Mouse (Mus musculus) G1E-ER4 (cell line): ENCODE measurements around the gene Neurl1a. TPM values are rescaled to one million over a fixed set of nuclear protein-coding genes. Genes with fewer than 3 reads are reported as not detected.

Source experiments
- GATA1 ChIP-seq: IDR thresholded peaks from one replicate; pipeline ENCODE4 v1.8.0; 2012; ENCODE audit warnings: low read length, inconsistent platforms
- polyA plus RNA-seq: library from polyadenylated mRNA; stranded (reverse); fragments of >175 nt; gene quantifications from 2 replicates; pipeline ENCODE4 v1.2.3, GENCODE M21; 2012

Gene Neurl1a
- polyA plus RNA-seq, 1 experiment: not detected

DNA sequence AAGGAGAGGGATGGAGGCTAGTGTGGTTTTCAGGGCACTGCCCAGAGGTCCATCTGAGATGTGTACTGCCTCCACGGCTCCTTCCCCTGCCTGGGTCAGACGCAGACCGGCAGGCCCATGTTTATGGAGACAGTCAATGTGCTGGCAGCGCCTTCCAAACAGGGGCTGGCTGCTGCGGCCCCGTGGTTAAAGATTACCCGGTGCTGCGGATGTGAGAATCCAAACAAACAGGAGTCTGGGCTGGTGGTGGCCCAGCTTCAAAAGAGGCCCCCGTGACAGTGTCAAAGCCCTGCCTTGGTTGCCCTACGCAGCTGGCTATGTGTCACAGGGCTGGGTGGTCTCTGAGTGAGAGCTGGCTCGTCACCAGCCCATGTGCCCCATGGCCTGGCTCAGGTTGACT lies 69.2 kb downstream of the Neurl1a start:
- no peak for TF ChIP-seq GATA1

DNA sequence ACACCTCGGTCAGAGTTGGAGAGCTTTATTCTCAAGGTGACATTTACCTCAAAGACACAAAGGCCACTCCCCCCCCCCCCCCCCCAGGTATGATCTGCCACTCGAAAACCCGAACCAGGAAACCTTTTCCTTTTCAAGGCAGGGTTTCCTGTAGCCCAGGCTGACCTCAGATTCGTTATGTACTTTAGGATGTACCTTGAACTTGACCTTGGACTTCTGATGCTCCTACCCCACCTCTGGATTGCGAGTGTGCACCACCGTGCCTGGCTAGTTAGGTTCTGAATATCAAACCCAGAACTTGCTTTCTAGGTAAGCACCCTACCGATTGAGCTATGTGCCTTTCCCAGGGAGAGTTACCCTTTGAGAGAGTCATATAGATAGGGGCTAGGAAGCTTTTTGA lies 69.7 kb downstream of the Neurl1a start:
- TF ChIP-seq GATA1: no peak

DNA sequence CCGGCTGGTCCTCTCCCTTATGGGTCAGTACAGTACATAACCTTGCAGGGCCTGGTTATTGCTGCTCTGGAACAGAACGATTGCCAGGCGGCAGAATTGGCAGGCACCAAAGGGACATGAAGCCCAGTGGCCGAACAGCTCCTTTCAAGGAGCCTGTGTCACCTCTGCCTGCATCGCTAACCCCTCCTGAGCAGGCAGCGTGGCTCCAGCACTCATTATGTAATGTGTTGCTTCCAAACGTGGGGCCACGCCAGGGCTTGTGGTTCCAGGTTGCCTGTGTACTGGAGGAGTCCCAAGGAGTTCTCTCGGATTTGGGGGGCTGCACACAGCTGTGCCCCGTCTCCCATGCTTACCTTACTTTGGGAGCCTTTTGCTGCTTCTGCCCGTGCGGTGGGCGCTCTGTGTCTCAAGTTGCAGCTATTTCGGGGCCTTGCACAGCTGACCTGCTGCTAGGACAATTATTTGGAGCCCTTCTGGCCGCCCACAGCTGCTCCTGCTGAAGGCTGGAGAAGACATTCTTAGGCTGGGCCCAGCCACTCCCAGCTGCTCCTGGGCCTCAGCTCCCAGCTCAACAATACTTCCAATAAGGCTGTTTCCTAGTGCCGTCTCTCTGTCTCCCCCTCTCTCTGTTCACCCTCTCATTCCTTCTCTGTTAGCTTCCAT lies 70.4 kb downstream of the Neurl1a start:
- TF ChIP-seq GATA1: no peak

DNA sequence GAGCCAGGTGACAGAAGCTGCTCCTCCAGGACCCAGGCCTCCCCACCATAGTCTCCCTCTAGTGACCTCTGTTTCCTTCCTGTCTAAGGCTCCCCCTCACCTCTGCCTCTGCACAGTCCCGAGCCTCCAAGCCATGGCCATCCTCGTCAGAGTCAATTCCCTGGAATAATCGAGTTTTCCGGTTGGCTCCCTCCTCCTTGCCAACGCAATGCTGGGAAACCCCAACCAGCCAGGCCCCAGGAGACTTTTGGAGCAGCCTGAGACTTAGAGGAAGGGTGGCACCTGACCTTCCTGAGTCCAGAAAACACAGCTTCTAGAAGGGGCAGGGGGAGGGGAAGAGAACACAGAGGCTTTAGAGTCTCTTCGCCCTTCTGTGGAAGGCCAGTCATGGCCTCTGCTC lies 72.3 kb downstream of the Neurl1a start:
- no peak for TF ChIP-seq GATA1

DNA sequence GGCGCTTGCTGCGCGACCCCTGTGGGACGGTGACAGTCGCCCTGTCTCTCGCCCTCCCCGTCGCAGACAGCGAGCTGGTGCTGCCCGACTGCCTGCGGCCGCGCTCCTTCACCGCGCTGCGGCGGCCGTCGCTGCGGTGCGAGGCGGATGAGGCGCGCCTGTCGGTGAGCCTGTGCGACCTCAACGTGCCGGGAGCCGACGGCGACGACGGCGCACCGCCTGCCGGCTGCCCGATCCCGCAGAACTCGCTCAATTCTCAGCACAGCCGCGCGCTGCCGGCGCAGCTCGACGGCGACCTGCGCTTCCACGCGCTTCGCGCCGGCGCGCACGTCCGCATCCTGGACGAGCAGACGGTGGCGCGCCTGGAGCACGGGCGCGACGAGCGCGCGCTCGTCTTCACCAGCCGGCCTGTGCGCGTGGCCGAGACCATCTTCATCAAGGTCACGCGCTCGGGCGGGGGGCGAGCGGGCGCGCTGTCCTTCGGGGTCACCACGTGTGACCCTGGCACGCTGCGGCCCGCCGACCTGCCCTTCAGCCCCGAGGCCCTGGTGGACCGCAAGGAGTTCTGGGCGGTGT lies 74.5 kb downstream of the Neurl1a start:
- no peak for TF ChIP-seq GATA1

DNA sequence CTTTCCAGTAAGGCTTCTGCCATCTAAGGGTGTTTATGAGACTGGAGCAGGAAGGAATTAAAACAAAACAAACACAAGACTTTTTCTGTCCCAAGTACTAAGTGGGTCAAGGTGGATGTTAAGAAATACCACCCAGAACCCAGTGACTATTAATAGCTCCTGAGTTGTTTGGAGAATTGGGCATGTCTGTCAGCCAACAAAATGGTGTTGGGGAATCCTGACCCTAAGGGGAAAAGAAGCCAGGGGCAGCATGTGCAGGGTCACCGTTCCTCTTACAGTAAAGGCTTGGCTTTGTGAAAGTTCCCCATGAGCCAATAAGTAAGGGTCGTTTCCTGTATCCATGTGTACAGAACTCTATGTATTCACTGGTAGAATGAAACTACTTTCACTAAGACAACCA lies 76.4 kb downstream of the Neurl1a start:
- no peak for TF ChIP-seq GATA1

DNA sequence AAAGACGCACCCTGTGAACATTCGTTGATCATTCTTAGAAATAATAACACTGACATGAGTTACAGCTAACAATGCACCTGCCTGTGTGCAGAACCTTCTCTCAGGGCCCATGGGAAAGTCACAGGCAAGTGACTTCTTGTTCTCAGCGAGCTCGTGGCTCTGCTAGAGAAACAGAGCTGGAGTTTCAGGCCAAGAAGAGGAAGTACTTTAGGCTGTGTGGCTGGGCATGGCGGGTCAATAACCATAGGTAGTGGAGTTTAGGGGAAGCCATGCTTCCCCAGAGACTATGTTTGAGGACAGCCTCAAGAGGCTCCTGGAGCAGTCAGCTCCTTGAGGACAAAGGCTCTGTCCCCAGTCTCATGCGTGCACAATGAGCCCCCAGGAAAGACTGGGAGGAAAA lies 77.3 kb downstream of the Neurl1a start:
- TF ChIP-seq GATA1: no peak

DNA sequence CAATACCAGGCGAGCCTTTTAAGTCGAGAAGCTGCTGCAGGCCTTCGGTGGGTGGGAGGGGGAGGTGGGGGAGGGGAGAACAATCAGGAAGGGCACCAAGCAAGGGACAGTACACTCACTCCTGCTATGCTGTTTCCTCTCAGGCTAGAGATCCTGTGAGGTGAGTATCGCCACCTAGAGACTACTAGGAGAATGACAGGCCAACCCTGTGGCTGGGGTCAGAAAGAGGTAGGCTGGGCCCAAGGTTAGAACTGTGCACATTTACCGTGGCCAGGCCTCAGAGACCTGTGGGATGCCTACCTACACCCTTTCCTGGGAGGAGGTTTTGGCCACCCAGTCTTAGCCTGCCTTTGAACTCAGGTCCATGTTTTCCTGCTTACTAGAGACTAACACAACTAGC lies 81.0 kb downstream of the Neurl1a start:
- TF ChIP-seq GATA1: no peak

DNA sequence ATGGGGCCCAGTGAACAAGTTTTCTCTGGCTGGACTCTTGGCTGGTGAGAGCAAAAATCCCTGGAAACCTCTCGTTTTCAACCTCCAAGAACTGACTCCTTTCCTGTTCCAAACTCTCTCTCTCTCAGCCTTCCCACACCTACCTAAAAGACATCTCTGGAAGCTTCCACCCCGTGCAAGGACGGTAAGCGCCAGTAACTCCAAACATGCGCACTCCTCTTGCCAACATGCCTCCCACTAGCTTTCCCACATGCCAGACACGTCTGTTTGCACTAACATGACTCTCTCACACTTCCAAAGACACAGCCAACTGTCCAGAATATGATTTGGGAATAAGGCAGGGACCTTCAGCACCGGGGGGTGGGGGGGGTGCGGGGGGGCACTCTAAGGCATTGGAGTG lies 82.6 kb downstream of the Neurl1a start:
- TF ChIP-seq GATA1: no peak

DNA sequence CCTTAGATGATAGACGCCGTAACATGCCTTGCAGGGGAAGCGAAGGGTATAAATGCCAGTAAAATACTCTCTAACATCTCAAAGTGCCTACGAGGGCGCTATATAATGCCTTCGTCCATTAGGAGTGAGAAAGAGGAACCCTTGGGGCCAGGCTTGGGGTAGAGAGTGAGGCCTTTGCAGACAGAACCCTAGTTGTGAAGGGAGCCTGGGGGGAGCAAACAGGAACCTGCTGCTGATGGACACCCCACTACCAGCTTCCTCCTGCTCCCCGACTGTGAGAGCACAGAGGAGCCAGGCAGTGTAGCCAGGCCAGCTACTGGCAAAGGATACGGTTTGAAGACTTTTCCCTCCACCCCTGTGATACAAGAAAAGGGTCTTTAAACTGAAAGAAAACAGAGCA lies 85.0 kb downstream of the Neurl1a start:
- TF ChIP-seq GATA1: no peak

DNA sequence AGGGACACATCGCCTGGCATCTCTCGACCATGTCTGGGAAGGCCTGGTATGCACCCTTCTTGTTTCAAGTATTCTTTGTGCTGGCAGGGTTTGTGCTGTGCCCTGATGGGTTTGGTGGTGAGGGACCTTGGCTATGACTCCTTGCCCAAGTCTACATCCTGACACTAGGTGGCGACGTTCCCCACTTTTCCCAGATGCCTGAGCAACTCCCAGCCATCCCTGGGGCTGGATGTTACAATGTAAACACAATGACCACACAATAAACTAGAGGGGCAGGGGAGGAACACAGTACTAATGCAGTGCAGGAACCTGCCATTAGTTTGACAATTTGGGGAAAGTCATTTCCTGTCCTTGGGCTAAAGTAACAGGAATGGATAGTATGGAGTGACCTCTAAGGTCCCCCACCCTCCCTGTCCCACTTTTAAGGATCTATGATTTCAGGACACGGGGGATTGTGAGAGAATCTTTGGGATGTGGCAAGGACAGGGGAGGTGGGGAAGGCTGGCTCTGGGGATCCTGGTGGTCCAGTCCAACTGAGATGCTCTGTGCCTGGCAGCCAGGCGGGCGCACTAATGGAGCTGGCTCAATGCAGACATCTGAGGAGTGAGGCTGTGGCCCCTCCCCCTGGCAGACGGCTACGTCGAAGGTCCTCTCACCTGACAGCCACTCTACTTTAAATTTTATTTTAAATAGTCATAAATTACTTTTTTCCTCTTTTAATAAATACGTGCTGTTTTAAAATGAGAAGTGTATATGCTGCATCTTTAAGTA lies 85.9 kb downstream of the Neurl1a start:
- no peak for TF ChIP-seq GATA1

DNA sequence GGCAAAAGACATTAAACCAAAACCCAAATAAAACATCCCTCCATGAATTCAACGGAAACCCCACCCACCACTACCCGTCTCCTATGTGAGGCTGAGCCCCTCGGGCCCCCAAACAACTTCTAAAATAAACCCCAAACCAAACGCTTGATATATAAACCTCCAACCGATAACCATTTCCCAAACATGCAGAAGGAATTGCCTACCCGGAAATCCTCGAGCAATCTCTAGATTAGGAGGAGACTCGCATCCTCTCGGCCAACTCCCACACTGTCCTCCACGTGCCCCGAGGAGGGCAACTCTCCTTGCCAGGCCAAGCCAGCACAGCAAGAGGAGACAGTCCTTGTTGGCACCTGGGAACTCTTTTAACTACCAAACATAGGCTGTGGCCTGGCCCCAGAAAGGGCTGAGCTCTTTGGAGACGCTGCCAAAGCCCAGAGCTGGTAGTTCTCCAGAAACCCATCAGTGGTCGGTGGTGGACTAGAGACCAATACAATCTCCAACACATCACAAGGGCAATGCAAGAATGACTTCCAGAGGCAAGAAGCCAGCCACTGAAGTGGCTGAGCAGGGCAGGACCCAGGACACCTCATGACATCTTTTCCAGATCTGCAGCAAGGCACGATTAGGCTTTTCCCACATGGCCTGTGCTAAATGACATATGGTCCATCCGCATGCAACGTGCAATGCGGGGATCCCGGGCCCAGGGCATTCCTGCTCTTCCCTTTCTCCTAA lies 87.6 kb downstream of the Neurl1a start:
- TF ChIP-seq GATA1: no peak

DNA sequence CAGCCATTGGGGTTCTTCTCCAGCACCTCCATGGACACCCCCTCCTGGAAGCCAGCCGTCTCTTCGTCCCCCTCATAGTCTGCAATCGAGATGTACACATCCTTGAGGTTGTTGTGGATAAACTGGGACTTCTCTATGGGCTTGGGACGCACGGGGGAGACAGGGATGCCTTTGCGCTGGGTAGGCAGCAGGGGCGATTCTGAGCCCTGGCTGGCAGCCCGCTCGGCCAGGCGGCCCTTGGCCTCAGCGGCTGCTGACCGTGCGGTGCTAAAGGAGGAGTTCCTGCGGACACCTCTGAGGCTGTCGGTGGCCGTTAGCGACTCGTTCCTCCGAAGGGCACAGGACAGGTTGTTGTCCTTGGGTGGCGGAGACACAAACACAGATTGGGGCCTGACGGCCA lies 88.4 kb downstream of the Neurl1a start:
- no peak for TF ChIP-seq GATA1

DNA sequence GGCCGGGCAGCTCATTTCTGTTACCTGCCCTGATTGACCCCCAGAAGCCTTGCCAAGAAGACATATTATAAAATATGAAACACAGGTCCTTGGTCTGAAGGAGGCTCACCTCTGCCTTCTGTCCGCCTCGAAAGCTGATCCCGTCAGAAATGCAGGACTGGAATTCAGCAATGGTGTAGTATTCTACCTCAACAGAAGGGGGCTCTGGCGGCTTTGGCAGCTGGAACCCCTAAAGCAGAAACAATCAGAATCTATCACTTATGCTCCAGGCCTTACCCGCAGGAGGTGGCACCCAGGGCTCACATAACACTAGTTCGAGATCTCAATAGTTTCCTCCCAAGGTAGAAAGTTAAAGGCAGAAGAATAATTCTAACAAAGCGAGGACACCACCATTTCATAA lies 91.1 kb downstream of the Neurl1a start:
- no peak for TF ChIP-seq GATA1

DNA sequence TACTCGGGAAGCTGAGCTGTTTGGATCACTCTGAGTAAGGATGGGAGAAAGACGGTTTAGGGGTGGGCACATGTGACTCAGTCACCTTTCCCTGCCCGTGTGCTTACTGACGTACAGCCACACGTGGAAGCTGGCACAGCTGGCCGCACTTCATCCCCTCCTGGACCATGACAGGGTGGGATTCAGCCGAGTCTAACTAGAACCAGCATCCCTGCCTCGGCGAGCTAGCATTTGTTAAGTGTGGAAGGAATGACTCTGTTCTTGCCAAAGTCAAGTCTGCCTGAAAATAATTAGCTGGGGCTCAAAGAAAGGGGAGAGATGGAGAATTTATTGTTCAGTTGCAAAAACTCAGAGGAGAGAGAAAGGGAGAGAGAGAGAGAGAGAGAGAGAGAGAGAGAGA lies 91.9 kb downstream of the Neurl1a start:
- TF ChIP-seq GATA1: no peak

DNA sequence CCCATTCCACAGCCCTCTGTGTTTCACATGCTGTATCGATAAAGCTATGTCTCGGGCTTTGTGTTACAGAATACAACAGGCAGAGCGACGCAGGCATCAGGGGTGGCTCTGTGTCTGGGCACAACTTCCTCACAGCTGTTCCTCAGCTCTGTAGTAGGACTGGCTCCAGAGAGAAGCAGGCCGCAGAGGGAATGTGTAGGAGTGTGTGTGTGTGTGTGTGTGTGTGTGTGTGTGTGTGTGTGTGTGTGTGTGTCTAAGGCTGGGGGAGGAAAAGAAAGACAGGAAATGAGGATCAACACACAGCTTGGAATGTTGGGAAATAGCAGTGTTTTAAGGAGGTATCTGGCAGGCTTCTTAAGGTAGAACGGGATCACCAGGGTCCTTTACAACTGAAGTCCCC lies 98.1 kb downstream of the Neurl1a start:
- no peak for TF ChIP-seq GATA1
